Mouse (Mus musculus): ENCODE measurements around the gene Slc39a10. TPM values are rescaled to one million over a fixed set of nuclear protein-coding genes. Genes with fewer than 3 reads are reported as not detected.

Gene Slc39a10
- polyA plus RNA-seq, 1 experiment = 3.8 TPM

DNA sequence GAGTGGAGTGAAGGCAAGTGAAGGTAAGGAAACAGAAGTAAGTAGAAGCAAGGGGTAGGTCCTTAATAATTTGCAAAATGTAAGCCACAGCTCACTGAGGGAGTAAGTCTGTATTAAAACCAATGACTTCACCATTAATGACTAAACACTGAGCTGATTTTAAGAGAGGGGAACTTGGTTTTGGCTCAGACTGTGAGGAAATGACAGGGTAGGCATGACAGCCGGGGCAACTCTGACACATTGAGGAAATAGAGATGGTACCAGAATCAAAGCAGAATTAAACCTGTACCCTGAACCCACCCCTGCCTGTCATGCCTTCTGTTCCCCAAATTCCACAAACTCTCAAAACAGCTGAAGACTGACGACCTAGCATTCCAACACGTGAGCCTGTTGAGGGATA lies 18.9 kb downstream of the Slc39a10 start:
- 37% methylated on average over 3 of the region's 3 CpGs for WGBS
- H3K27ac ChIP-seq (ENCODE audit: insufficient read depth, low read length) = no peak overlapping the region
- TF ChIP-seq POLR2A (IDR thresholded peaks at IDR 0.05; ENCODE audit: low read depth, low read length) (no peak), CTCF (IDR thresholded peaks at IDR 0.05; ENCODE audit: extremely low read depth, insufficient read depth, insufficient read length, insufficient replicate concordance) (no peak)
- H3K4me1 ChIP-seq (ENCODE audit: control insufficient read depth, insufficient read depth, insufficient read length) = 0 out of 2 replicates have a peak, but pooled peaks cover 3% of the 10 kb centered on the region
- H3K27me3 ChIP-seq (ENCODE audit: control insufficient read depth, insufficient read depth, low read length) = no peaks in the 10 kb centered on the region
- H3K36me3 ChIP-seq (ENCODE audit: control insufficient read depth, insufficient read depth, low read length) = no peaks in the 10 kb centered on the region
- no peak overlapping the region for H3K4me3 ChIP-seq (ENCODE audit: extremely low read depth, insufficient read depth, insufficient read length)
- DNase-seq (ENCODE audit: low read depth in 1 of 2, low spot score in 2 of 2) = no peak

DNA sequence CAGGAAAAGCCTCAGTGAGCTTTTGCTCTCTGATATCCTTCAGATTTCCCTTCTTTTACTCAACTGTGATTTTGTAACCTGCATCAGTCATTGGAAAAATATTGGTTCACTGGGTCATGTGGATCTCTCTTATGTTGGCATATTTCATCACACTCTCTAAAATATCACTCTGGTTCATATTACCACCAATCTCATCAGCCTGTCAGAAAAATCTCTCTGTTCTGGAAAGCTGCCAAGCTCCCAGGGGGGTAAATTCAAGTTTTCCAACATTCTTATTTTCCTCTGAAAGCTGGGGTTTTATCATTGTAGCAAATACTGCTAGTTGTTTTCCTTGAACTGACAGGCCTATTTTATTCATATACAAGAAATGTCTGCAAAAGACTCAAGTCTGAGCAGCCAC lies 22.9 kb downstream of the Slc39a10 start:
- Histone ChIP-seq H3K27me3 (ENCODE audit: control insufficient read depth, insufficient read depth, low read length) (no peaks in the 10 kb centered on the region), H3K4me1 (ENCODE audit: control insufficient read depth, insufficient read depth, insufficient read length) (0 out of 2 replicates have a peak, but pooled peaks cover 3% of the 10 kb centered on the region), H3K4me3 (ENCODE audit: extremely low read depth, insufficient read depth, insufficient read length) (no peak overlapping the region), H3K36me3 (ENCODE audit: control insufficient read depth, insufficient read depth, low read length) (no peaks in the 10 kb centered on the region), H3K27ac (ENCODE audit: insufficient read depth, low read length) (no peak overlapping the region)
- DNase-seq (ENCODE audit: low read depth in 1 of 2, low spot score in 2 of 2) = no peak
- TF ChIP-seq CTCF (IDR thresholded peaks at IDR 0.05; ENCODE audit: extremely low read depth, insufficient read depth, insufficient read length, insufficient replicate concordance) (no peak), POLR2A (IDR thresholded peaks at IDR 0.05; ENCODE audit: low read depth, low read length) (no peak)

DNA sequence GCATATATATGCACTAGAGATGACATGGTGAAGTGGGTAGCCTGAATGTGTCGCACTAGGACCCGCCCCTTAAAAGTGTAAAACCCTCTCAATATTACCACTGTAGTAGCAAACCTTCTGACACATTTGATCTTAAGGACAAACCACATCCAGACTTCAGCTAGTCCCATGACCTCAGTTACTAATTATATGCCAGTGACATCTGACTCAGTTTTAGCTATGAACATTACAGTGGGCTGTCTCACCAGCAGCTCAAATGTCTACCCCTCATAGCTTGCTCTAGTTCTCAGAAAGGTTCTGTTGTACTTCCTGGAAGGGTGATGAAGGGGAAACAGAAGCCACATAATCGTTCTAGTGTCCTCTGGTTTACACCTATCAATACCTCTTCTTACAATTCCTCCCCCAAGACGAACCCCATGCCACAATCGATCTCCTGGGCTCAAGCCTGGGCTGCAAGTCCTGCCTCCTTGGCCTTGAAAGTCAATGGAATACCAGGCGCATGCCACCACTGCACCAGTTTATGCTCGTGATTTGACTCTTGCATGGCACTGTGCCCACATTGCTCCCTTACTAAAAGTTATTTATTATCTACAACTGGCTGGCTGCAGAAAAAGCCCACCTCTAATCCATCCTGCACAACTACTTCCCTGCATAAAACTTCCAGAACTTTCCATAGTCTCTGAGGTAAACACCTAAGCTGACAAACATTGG lies 28.3 kb downstream of the Slc39a10 start:
- TF ChIP-seq CTCF (IDR thresholded peaks at IDR 0.05; ENCODE audit: extremely low read depth, insufficient read depth, insufficient read length, insufficient replicate concordance) (no peak), POLR2A (IDR thresholded peaks at IDR 0.05; ENCODE audit: low read depth, low read length) (no peak)
- Histone ChIP-seq H3K27ac (ENCODE audit: insufficient read depth, low read length) (no peak overlapping the region), H3K4me3 (ENCODE audit: extremely low read depth, insufficient read depth, insufficient read length) (no peak overlapping the region), H3K36me3 (ENCODE audit: control insufficient read depth, insufficient read depth, low read length) (no peaks in the 10 kb centered on the region), H3K27me3 (ENCODE audit: control insufficient read depth, insufficient read depth, low read length) (no peaks in the 10 kb centered on the region), H3K4me1 (ENCODE audit: control insufficient read depth, insufficient read depth, insufficient read length) (no peaks in the 10 kb centered on the region)
- DNase-seq (ENCODE audit: low read depth in 1 of 2, low spot score in 2 of 2) = no peak
- 71% methylated on average over 7 of the region's 7 CpGs for WGBS

DNA sequence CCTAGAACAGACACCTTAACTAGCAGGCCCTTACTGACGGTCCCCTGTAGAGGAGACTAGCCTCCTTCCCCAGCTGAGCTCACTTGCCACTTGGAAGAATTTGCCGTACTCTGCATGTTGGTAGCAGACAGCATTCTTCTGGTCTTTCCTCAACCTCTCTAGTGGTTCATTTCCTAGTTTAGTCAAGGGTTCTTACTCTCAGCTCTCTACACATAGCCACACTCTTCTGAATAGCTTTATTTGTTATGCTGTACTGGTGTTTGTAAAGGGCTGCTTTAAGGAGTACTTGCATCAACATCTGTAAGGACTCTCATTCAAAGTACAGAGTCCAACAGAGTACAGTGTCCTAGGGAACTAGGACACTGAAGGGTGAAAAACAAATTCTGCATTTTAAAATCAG lies 29.2 kb downstream of the Slc39a10 start:
- Histone ChIP-seq H3K27ac (ENCODE audit: insufficient read depth, low read length) (no peak overlapping the region), H3K4me1 (ENCODE audit: control insufficient read depth, insufficient read depth, insufficient read length) (peaks cover 2% of the 10 kb centered on the region; the same call in 1 of the 2 replicates), H3K27me3 (ENCODE audit: control insufficient read depth, insufficient read depth, low read length) (no peaks in the 10 kb centered on the region), H3K36me3 (ENCODE audit: control insufficient read depth, insufficient read depth, low read length) (no peaks in the 10 kb centered on the region), H3K4me3 (ENCODE audit: extremely low read depth, insufficient read depth, insufficient read length) (no peak overlapping the region)
- DNase-seq (ENCODE audit: low read depth in 1 of 2, low spot score in 2 of 2) = no peak
- no peak for TF ChIP-seq POLR2A (IDR thresholded peaks at IDR 0.05; ENCODE audit: low read depth, low read length)
- TF ChIP-seq CTCF (IDR thresholded peaks at IDR 0.05; ENCODE audit: extremely low read depth, insufficient read depth, insufficient read length, insufficient replicate concordance) = no peak
- WGBS = 85% methylated on average over 2 of the region's 2 CpGs

DNA sequence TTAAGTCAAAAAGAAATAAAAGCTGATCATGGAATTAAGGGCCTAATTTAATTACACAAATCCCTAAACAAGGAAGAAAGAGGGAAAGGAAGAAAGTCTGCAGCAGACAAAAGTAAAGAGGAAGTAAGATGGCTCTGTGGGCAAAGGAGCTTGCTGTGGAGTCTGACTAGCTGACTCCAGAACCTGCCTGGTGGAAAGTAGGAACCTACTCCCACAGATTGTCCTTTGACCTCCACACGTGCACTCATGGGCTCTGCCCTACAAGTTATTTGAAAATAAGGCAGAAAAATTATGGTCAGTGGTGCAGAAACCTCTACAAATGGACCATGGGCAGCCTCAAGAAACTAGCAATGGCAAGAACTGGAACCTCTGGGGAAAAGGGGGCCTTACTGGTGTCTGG lies 32.6 kb downstream of the Slc39a10 start:
- H3K4me3 ChIP-seq (ENCODE audit: extremely low read depth, insufficient read depth, insufficient read length) = no peak overlapping the region
- H3K27ac ChIP-seq (ENCODE audit: insufficient read depth, low read length) = no peak overlapping the region
- H3K36me3 ChIP-seq (ENCODE audit: control insufficient read depth, insufficient read depth, low read length) = no peaks in the 10 kb centered on the region
- H3K4me1 ChIP-seq (ENCODE audit: control insufficient read depth, insufficient read depth, insufficient read length) = peaks cover 2% of the 10 kb centered on the region; the same call in 1 of the 2 replicates
- 26% methylated on average over 1 of the region's 1 CpGs for WGBS
- DNase-seq (ENCODE audit: low read depth in 1 of 2, low spot score in 2 of 2) = no peak
- no peaks in the 10 kb centered on the region for H3K27me3 ChIP-seq (ENCODE audit: control insufficient read depth, insufficient read depth, low read length)
- TF ChIP-seq POLR2A (IDR thresholded peaks at IDR 0.05; ENCODE audit: low read depth, low read length) (no peak), CTCF (IDR thresholded peaks at IDR 0.05; ENCODE audit: extremely low read depth, insufficient read depth, insufficient read length, insufficient replicate concordance) (no peak)

DNA sequence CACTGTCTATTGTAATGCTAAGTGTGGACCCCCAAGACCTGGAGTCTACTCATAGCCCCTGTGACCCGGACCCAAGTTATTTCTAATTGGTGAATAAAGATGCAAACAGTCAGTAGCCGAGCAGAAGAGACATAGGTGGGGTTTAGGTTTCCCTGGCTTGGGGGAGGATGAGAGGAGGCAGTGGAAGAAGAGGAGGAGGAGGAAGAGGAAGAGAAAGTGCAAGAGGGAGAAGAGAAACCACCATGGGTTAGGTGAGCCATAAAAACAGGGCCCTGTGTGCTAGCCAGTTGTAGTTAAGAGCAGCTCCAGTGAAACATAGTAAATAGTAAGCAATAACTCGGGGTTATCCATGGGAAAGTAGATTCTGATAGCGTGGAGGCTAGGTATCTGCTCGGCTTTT lies 34.1 kb downstream of the Slc39a10 start:
- peaks cover 2% of the 10 kb centered on the region; the same call in 1 of the 2 replicates for H3K4me1 ChIP-seq (ENCODE audit: control insufficient read depth, insufficient read depth, insufficient read length)
- H3K27ac ChIP-seq (ENCODE audit: insufficient read depth, low read length) = no peak overlapping the region
- WGBS = 84% methylated on average over 5 of the region's 5 CpGs
- DNase-seq (ENCODE audit: low read depth in 1 of 2, low spot score in 2 of 2) = no peak
- no peaks in the 10 kb centered on the region for H3K36me3 ChIP-seq (ENCODE audit: control insufficient read depth, insufficient read depth, low read length)
- TF ChIP-seq POLR2A (IDR thresholded peaks at IDR 0.05; ENCODE audit: low read depth, low read length) (no peak), CTCF (IDR thresholded peaks at IDR 0.05; ENCODE audit: extremely low read depth, insufficient read depth, insufficient read length, insufficient replicate concordance) (no peak)
- H3K4me3 ChIP-seq (ENCODE audit: extremely low read depth, insufficient read depth, insufficient read length) = no peak overlapping the region
- no peaks in the 10 kb centered on the region for H3K27me3 ChIP-seq (ENCODE audit: control insufficient read depth, insufficient read depth, low read length)

DNA sequence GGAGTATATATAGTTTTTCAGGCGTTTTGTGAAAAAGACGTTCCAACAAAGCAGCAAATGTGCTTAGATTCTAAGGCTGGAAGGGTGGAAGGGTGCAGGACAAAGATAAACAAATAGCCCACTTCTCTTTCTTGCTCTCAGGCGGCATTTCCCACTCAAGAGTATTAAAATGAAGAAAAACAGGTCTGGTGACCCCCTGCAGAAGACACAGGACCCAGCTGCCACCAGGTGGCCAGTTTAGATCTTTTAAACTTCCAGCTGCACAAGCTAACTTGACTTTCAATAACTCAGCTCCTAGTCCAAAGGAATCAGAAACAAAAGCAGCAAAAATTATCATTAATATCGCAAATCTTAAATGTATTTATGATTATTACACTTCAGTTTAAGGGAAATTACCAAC lies 36.2 kb downstream of the Slc39a10 start:
- no peak for TF ChIP-seq CTCF (IDR thresholded peaks at IDR 0.05; ENCODE audit: extremely low read depth, insufficient read depth, insufficient read length, insufficient replicate concordance)
- Histone ChIP-seq H3K4me1 (ENCODE audit: control insufficient read depth, insufficient read depth, insufficient read length) (peaks cover 2% of the 10 kb centered on the region; the same call in 1 of the 2 replicates), H3K4me3 (ENCODE audit: extremely low read depth, insufficient read depth, insufficient read length) (no peak overlapping the region), H3K27me3 (ENCODE audit: control insufficient read depth, insufficient read depth, low read length) (no peaks in the 10 kb centered on the region), H3K27ac (ENCODE audit: insufficient read depth, low read length) (no peak overlapping the region), H3K36me3 (ENCODE audit: control insufficient read depth, insufficient read depth, low read length) (no peaks in the 10 kb centered on the region)
- 73% methylated on average over 4 of the region's 4 CpGs for whole genome bisulfite sequencing
- no peak for DNase-seq (ENCODE audit: low read depth in 1 of 2, low spot score in 2 of 2)
